Mouse (Mus musculus) midbrain, postnatal 0 days (tissue): Measurements from ENCODE around the gene Ovch2. TPM values are rescaled to one million over a fixed set of nuclear protein-coding genes. Genes with fewer than 3 reads are reported as not detected.
A peak's percentile ranks its signal among the peaks of the same experiment; 100 is the strongest.

Experiments used
- ATAC-seq: fragments of 200-750 bp; cut with Nextera tagmentation; 2 replicates; pipeline ENCODE4 v1.8.0; 2017; ENCODE audit warnings: moderate number of reproducible peaks, mild to moderate bottlenecking, moderate TSS enrichment, moderate library complexity; ENCODE audit not compliant: low FRiP score
- DNase-seq: peaks from one replicate; pipeline ENCODE4 v3.0.0-alpha.2; 2015; ENCODE audit warnings: low spot score
- H3K27ac ChIP-seq: fragments of 300-500 bp; sonication (generic); 2 replicates; pipeline ENCODE4 v1.5.1; 2014; ENCODE audit warnings: low read depth, mild to moderate bottlenecking, low read length, mixed read lengths
- H3K27me3 ChIP-seq: fragments of 300-500 bp; sonication (generic); 2 replicates; pipeline ENCODE4 v1.6.1; 2014; ENCODE audit warnings: low read length, control low read depth, mixed read lengths; ENCODE audit not compliant: insufficient read depth
- H3K36me3 ChIP-seq: fragments of 300-500 bp; sonication (generic); 2 replicates; pipeline ENCODE4 v1.6.1; 2014; ENCODE audit warnings: low read length, control low read depth, mixed read lengths; ENCODE audit not compliant: insufficient read depth
- H3K4me1 ChIP-seq: fragments of 300-500 bp; sonication (generic); 2 replicates; pipeline ENCODE4 v1.6.1; 2014; ENCODE audit warnings: mild to moderate bottlenecking, control low read depth, antibody characterized with exemption, low read length, mixed read lengths; ENCODE audit not compliant: insufficient read depth
- H3K4me2 ChIP-seq: fragments of 300-500 bp; sonication (generic); 2 replicates; pipeline ENCODE4 v1.6.1; 2014; ENCODE audit warnings: low read depth, mild to moderate bottlenecking, low read length, mixed read lengths; ENCODE audit not compliant: poor library complexity, severe bottlenecking
- H3K4me3 ChIP-seq: fragments of 300-500 bp; sonication (generic); 2 replicates; pipeline ENCODE4 v1.5.1; 2014; ENCODE audit warnings: low read depth, mild to moderate bottlenecking, low read length, moderate library complexity
- H3K9ac ChIP-seq: fragments of 300-500 bp; sonication (generic); replicated peaks from 2 replicates; pipeline ENCODE4 v1.6.1; 2014; ENCODE audit warnings: mild to moderate bottlenecking, low read length, moderate library complexity, mixed read lengths; ENCODE audit not compliant: poor library complexity, severe bottlenecking
- H3K9me3 ChIP-seq: fragments of 300-500 bp; sonication (generic); 2 replicates; pipeline ENCODE4 v1.6.1; 2016; ENCODE audit warnings: low read length, control low read depth
- CTCF ChIP-seq: IDR thresholded peaks from 2 replicates; pipeline ENCODE4 v1.5.1; 2016; ENCODE audit warnings: antibody characterized with exemption, mild to moderate bottlenecking
- WGBS: fragments of 180-500 bp; shearing (Covaris S2); extraction: QIAGEN DNeasy Blood & Tissue Kit; methylation state at CpG from one replicate; pipeline ENCODE4 v1.1.7; 2014; 5-methylcytosine and 5-hydroxymethylcytosine counted together
- polyA plus RNA-seq: library from polyadenylated mRNA; unstranded; fragments of >200 nt; fragmentation: Nextera tagmentation; extraction: Ambion mirVana; gene quantifications from 2 replicates; pipeline ENCODE4 v1.2.1, GENCODE M21; 2015
- total RNA-seq: library from RNA; depleted of rRNA; stranded (reverse); fragments of >200 nt; gene quantifications from 2 replicates; pipeline ENCODE4 v1.2.3, GENCODE M21; 2014

Gene Ovch2
- total and polyA plus RNA-seq, 2 experiments from 2014 or later: not detected

- Histone ChIP-seq H3K9ac (no peak overlapping the region), H3K4me2 (no peak overlapping the region), H3K27me3 (no peaks in the 10 kb centered on the region), H3K9me3 (no peaks in the 10 kb centered on the region), H3K36me3 (no peaks in the 10 kb centered on the region), H3K27ac (no peak overlapping the region), H3K4me3 (no peak overlapping the region), H3K4me1 (no peaks in the 10 kb centered on the region)
- WGBS: 48% methylated on average over 6 of the region's 6 CpGs
- DNase-seq: no peak
- ATAC-seq: no peak
- TF ChIP-seq CTCF: no peak
Observed at GRCm38 (mm10) chr7:107770812-107771211, 30.2 kb downstream of the Ovch2 start.

DNA sequence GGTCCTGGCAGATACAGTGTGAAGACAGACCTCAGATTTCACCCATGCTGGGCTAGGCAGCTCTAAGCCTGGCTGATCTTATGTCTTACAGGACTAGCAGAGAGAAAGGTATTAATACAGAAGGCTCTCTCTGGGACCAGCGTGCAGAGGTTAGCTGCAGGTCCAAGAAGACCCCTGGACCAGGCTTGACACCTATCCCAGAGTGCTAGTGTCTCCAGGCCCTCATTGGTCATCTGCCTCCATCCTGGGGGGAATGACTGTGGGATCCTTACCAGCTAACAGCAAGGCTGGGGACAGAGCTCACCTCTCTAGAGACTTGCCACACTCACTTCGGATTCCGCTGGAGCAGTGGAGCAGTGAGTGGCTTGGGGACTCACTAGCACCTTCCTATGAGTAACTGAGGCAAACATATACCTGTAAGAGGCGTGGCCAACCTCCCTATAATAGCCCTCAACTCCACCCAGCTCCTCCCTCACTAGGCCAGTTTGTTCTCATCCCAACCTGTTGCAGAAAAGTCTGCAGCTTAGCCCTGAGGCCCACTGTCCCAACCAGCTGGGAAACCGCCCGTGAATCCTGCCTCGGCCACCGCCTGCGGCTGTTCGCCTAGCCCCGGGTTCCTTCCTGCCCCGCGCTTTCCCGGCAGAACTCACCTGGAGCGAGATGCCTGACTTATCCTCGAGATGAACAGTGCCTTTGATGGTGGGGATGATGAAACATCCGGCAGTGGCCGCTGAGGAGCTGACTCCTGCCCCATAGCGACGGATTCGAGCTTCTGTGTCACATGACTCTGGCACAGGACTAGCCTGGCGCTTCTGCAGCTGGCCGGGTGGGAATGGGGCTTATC, 43.5 kb downstream of the Ovch2 start, which contains the start of gene Cyb5r2:
Gene Cyb5r2 (minus strand): TSS at position 725 of the 844 bp plus-strand sequence.
- peak within 1 kb of the TSS; percentile 46 for H3K9ac ChIP-seq
- no peaks in the 10 kb centered on the region for H3K36me3 ChIP-seq
- no peaks in the 10 kb centered on the region for H3K9me3 ChIP-seq
- H3K27me3 ChIP-seq: no peaks in the 10 kb centered on the region
- H3K4me2 ChIP-seq: peak within 1 kb of the TSS; percentile 59
- ATAC-seq (peak; percentile 76), DNase-seq (peak; percentile 55)
- TF ChIP-seq CTCF: peak; percentile 43; the same call in 1 of the 2 replicates
- 10% methylated on average over 23 of the region's 23 CpGs for WGBS
- H3K4me3 ChIP-seq: peak within 1 kb of the TSS; percentile 32
- H3K4me1 ChIP-seq: no peaks in the 10 kb centered on the region
- H3K27ac ChIP-seq: no peak within 1 kb of the TSS

- 96% methylated on average over 2 of the region's 2 CpGs for WGBS
- DNase-seq: no peak
- TF ChIP-seq CTCF: no peak
- Histone ChIP-seq H3K4me2 (no peak overlapping the region), H3K4me3 (no peak overlapping the region), H3K4me1 (no peaks in the 10 kb centered on the region), H3K27me3 (no peaks in the 10 kb centered on the region), H3K9ac (no peak overlapping the region), H3K27ac (no peak overlapping the region), H3K9me3 (no peaks in the 10 kb centered on the region), H3K36me3 (no peaks in the 10 kb centered on the region)
- ATAC-seq: no peak
Observed at GRCm38 (mm10) chr7:107756748-107757147, 44.3 kb downstream of the Ovch2 start.

- Histone ChIP-seq H3K4me1 (no peaks in the 10 kb centered on the region), H3K27me3 (no peaks in the 10 kb centered on the region), H3K36me3 (no peaks in the 10 kb centered on the region), H3K4me2 (no peak overlapping the region), H3K27ac (no peak overlapping the region), H3K4me3 (no peak overlapping the region), H3K9ac (no peak overlapping the region), H3K9me3 (no peaks in the 10 kb centered on the region)
- DNase-seq (no peak), ATAC-seq (no peak)
- WGBS: 75% methylated on average over 3 of the region's 3 CpGs
- no peak for TF ChIP-seq CTCF
Observed at GRCm38 (mm10) chr7:107755905-107756304, 45.1 kb downstream of the Ovch2 start.

GRCm38 (mm10) chr7:107752031-107752520, 48.9 kb downstream of the Ovch2 start:
- Histone ChIP-seq H3K4me1 (no peaks in the 10 kb centered on the region), H3K27ac (no peak overlapping the region), H3K4me3 (no peak overlapping the region), H3K9ac (no peak overlapping the region), H3K9me3 (no peaks in the 10 kb centered on the region), H3K4me2 (no peak overlapping the region), H3K27me3 (no peaks in the 10 kb centered on the region), H3K36me3 (no peaks in the 10 kb centered on the region)
- ATAC-seq: no peak
- TF ChIP-seq CTCF: no peak
- no peak for DNase-seq
- WGBS: 72% methylated on average over 10 of the region's 10 CpGs

- no peak for TF ChIP-seq CTCF
- Histone ChIP-seq H3K9ac (0 out of 2 replicates have a peak overlapping the region, but pooled peaks have one; percentile 3), H3K9me3 (no peaks in the 10 kb centered on the region), H3K27me3 (no peaks in the 10 kb centered on the region), H3K27ac (no peak overlapping the region), H3K36me3 (no peaks in the 10 kb centered on the region), H3K4me1 (no peaks in the 10 kb centered on the region), H3K4me3 (no peak overlapping the region), H3K4me2 (no peak overlapping the region)
- ATAC-seq: no peak
- no peak for DNase-seq
- WGBS: 97% methylated on average over 4 of the region's 4 CpGs
Observed at GRCm38 (mm10) chr7:107749721-107750120, 51.3 kb downstream of the Ovch2 start.
